Mouse (Mus musculus) ES-Bruce4 (cell line): Measurements from ENCODE around the gene Ptges.

ENCODE experiments used
- CTCF ChIP-seq: IDR thresholded peaks from one replicate; pipeline ENCODE4 v1.8.1; 2011; ENCODE audit warnings: low read depth, low read length
- POLR2A ChIP-seq: IDR thresholded peaks from one replicate; pipeline ENCODE4 v1.8.1; 2011; ENCODE audit warnings: low read length; ENCODE audit not compliant: insufficient read depth

DNA sequence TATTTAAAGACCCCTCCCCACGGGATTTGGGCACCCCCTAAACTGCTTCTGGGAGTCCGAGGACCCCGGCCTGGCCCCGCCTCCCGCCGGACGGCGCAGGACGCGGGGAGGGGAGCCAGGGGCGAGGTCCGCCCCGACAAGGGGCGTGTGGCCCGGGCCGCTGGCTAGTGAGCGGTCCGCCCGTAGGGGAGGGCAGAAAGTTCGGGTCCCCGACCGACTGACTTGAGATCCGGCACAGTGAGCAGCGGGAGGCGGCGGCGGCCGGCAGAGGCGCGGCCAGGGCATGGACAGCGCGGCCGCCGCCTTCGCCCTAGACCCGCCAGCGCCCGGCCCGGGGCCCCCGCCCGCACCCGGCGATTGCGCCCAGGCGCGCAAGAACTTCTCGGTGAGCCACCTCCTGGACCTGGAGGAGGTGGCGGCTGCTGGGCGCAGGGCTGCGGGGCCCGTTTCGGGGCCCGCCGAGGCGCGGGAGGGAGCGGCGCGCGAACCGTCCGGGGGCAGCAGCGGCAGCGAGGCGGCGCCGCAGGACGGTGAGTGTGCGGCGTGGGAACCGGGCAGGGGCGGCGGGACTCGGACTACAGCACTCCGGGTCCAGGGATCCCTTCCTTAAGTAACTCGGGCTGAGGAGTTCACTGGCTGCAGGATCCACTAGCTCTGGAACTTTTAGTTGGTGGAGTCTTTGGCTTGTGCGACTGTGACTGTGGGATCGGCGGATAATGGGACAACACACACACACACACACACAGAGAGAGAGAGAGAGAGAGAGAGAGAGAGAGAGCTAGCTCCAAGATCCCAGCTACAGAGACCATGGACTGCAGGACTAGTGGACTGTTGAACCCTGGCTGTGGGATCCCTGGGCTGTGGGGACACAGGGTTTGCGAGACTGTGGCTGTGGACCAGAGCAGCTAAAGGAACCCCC is 84.3 kb downstream of the Ptges start:
- no peak for TF ChIP-seq CTCF
- no peak for TF ChIP-seq POLR2A
